Mouse (Mus musculus) monocyte, adult 59 days (primary cell): ENCODE measurements around the gene Trp53i13. TPM values are rescaled to one million over a fixed set of nuclear protein-coding genes. Genes with fewer than 3 reads are reported as not detected.

ENCODE experiments used
- total RNA-seq, 2 experiments: library from RNA; stranded (reverse); gene quantifications; one replicate each; pipeline ENCODE4 v1.2.4; 2023

The Trp53i13 gene
- total RNA-seq = 1 to 10 TPM; 4.3 to 4.4 TPM

GRCm38 (mm10) chr11:77515637-77516552 lies at the start of gene Trp53i13:
Trp53i13 (minus strand) TSS chr11:77515980.

GRCm38 (mm10) chr11:77519043-77519442 lies 3.3 kb upstream of the Trp53i13 start, which contains the start of gene Gm10392:
Gm10392 (minus strand) TSS chr11:77519198.

GRCm38 (mm10) chr11:77514832-77515636 lies 746 bp downstream of the Trp53i13 start, which contains the start of gene Abhd15:
Abhd15 (plus strand) TSS chr11:77515121.

GRCm38 (mm10) chr11:77493512-77494343 lies 22.1 kb downstream of the Trp53i13 start, which contains the start of gene Git1:
Git1 (plus strand) TSS chr11:77493562.

GRCm38 (mm10) chr11:77489591-77490235 lies 26.1 kb downstream of the Trp53i13 start, which contains the start of gene Ankrd13b:
Ankrd13b (minus strand) TSS chr11:77489678.

GRCm38 (mm10) chr11:77462283-77463100 lies 53.3 kb downstream of the Trp53i13 start, which contains the start of gene Coro6:
Coro6 (plus strand) TSS chr11:77462411.

Other genes with a start within 250 kb of the Trp53i13 start
- gene Coro6, start 53.6 kb downstream of the Trp53i13 start, total RNA-seq = 1 to 10 TPM; 1.1 to 1.8 TPM
- gene Ankrd13b, start 26.3 kb downstream of the Trp53i13 start, total RNA-seq = 1 to 10 TPM; 2.9 to 3.9 TPM
- gene Git1, start 22.4 kb downstream of the Trp53i13 start, total RNA-seq = 10 to 100 TPM; 35.3 to 41.8 TPM
- 10 to 100 TPM; 15.6 to 17.3 TPM for gene Abhd15, start 859 bp downstream of the Trp53i13 start, total RNA-seq
- gene Gm10392, start 3.2 kb upstream of the Trp53i13 start, total RNA-seq = under 1 TPM in 1 of 2 experiments, not detected in 1; 0.30 TPM
- 10 to 100 TPM; 49.4 to 50.7 TPM for gene Taok1, start 91.8 kb upstream of the Trp53i13 start, total RNA-seq
- 100 to 1,000 TPM; 119 to 127 TPM for gene Nufip2, start 170.2 kb upstream of the Trp53i13 start, total RNA-seq
- not detected for gene Cryba1, start 209.3 kb upstream of the Trp53i13 start, total RNA-seq
- gene Myo18a, start 247.3 kb upstream of the Trp53i13 start, total RNA-seq = 100 to 1,000 TPM; 125 to 130 TPM